Mouse (Mus musculus) hindbrain, embryonic 11.5 days (tissue): ENCODE results near the gene Dcaf8. TPM values are rescaled to one million over a fixed set of nuclear protein-coding genes. Genes with fewer than 3 reads are reported as not detected.
A peak's percentile ranks its signal among the peaks of the same experiment; 100 is the strongest.

ENCODE experiments used
- ATAC-seq: fragments of 200-750 bp; cut with Nextera tagmentation; 2 replicates; pipeline ENCODE4 v1.8.0; 2017; ENCODE audit warnings: mild to moderate bottlenecking, moderate TSS enrichment, moderate library complexity; ENCODE audit not compliant: low FRiP score
- DNase-seq: peaks from one replicate; pipeline ENCODE4 v3.0.0-alpha.2; 2015; ENCODE audit warnings: low spot score
- H3K27ac ChIP-seq: fragments of 300-500 bp; sonication (generic); 2 replicates; pipeline ENCODE4 v1.5.1; 2014; ENCODE audit warnings: mild to moderate bottlenecking, low read depth, low read length
- H3K27me3 ChIP-seq: fragments of 300-500 bp; sonication (generic); 2 replicates; pipeline ENCODE4 v1.6.1; 2014; ENCODE audit warnings: mild to moderate bottlenecking, low read length, moderate library complexity, mixed read lengths; ENCODE audit not compliant: control insufficient read depth, insufficient read depth
- H3K36me3 ChIP-seq: fragments of 300-500 bp; sonication (generic); 2 replicates; pipeline ENCODE4 v1.6.1; 2014; ENCODE audit warnings: mild to moderate bottlenecking, low read length, moderate library complexity, mixed read lengths; ENCODE audit not compliant: control insufficient read depth, insufficient read depth
- H3K4me1 ChIP-seq: fragments of 300-500 bp; sonication (generic); replicated peaks from 2 replicates; pipeline ENCODE4 v1.6.1; 2014; ENCODE audit warnings: low read length, mixed read lengths; ENCODE audit not compliant: control insufficient read depth, insufficient read depth
- H3K4me2 ChIP-seq: fragments of 300-500 bp; sonication (generic); replicated peaks from 2 replicates; pipeline ENCODE4 v1.6.1; 2014; ENCODE audit warnings: mild to moderate bottlenecking, low read depth, low read length
- H3K4me3 ChIP-seq: fragments of 300-500 bp; sonication (generic); 2 replicates; pipeline ENCODE4 v1.5.1; 2014; ENCODE audit warnings: low read depth, low read length
- H3K9ac ChIP-seq: fragments of 300-500 bp; sonication (generic); 2 replicates; pipeline ENCODE4 v1.6.1; 2014; ENCODE audit warnings: low read depth, low read length
- H3K9me3 ChIP-seq: fragments of 300-500 bp; sonication (generic); 2 replicates; pipeline ENCODE4 v1.6.1; 2016; ENCODE audit warnings: low read length; ENCODE audit not compliant: control insufficient read depth
- WGBS: fragments of 180-500 bp; shearing (Covaris S2); extraction: QIAGEN DNeasy Blood & Tissue Kit; methylation state at CpG from one replicate; pipeline ENCODE4 v1.1.7; 2014; 5-methylcytosine and 5-hydroxymethylcytosine counted together
- polyA plus RNA-seq: library from polyadenylated mRNA; unstranded; fragments of >200 nt; fragmentation: Nextera tagmentation; extraction: Ambion mirVana; gene quantifications from 2 replicates; pipeline ENCODE4 v1.2.1, GENCODE M21; 2014

Gene Dcaf8
- 87.8 and 96.0 TPM in 2 replicates for polyA plus RNA-seq

GRCm38 (mm10) chr1:172147835-172148278 is at the start of gene Dcaf8:
Gene Dcaf8 (plus strand): TSS chr1:172148084.
- under 1% methylated on average over 41 of the region's 42 CpGs for WGBS
- H3K27ac ChIP-seq = peak within 1 kb of the TSS; percentile 95
- peaks cover 3% of the 10 kb centered on the region; the same call in 1 of the 2 replicates for H3K4me1 ChIP-seq
- H3K27me3 ChIP-seq = no peaks in the 10 kb centered on the region
- ATAC-seq (peak; percentile 99), DNase-seq (peak; percentile 97)
- H3K4me2 ChIP-seq = peak within 1 kb of the TSS; percentile 64
- no peaks in the 10 kb centered on the region for H3K9me3 ChIP-seq
- peak within 1 kb of the TSS; percentile 93 for H3K4me3 ChIP-seq
- H3K36me3 ChIP-seq = no peaks in the 10 kb centered on the region
- peak within 1 kb of the TSS; percentile 98 for H3K9ac ChIP-seq

- DNase-seq (no peak), ATAC-seq (no peak)
- no peak overlapping the region for H3K4me3 ChIP-seq
- H3K4me2 ChIP-seq = no peak overlapping the region
- no peaks in the 10 kb centered on the region for H3K4me1 ChIP-seq
- no peak overlapping the region for H3K27ac ChIP-seq
- H3K9me3 ChIP-seq = no peaks in the 10 kb centered on the region
- peaks cover 13% of the 10 kb centered on the region; the same call in 1 of the 2 replicates for H3K36me3 ChIP-seq
- WGBS = 89% methylated on average over 6 of the region's 6 CpGs
- H3K9ac ChIP-seq = no peak overlapping the region
- no peaks in the 10 kb centered on the region for H3K27me3 ChIP-seq
Observed at GRCm38 (mm10) chr1:172099325-172100033, 48.4 kb upstream of the Dcaf8 start.

GRCm38 (mm10) chr1:172103619-172104018 is 44.3 kb upstream of the Dcaf8 start:
- Histone ChIP-seq H3K4me3 (no peak overlapping the region), H3K27me3 (no peaks in the 10 kb centered on the region), H3K9ac (no peak overlapping the region), H3K4me2 (no peak overlapping the region), H3K9me3 (no peaks in the 10 kb centered on the region), H3K27ac (no peak overlapping the region), H3K36me3 (peaks cover 16% of the 10 kb centered on the region; the same call in 1 of the 2 replicates), H3K4me1 (no peaks in the 10 kb centered on the region)
- DNase-seq (no peak), ATAC-seq (no peak)
- 88% methylated on average over 4 of the region's 4 CpGs for WGBS

- Histone ChIP-seq H3K9me3 (no peaks in the 10 kb centered on the region), H3K9ac (no peak overlapping the region), H3K36me3 (peaks cover 14% of the 10 kb centered on the region; the same call in 1 of the 2 replicates), H3K27me3 (no peaks in the 10 kb centered on the region), H3K4me3 (no peak overlapping the region), H3K4me1 (no peaks in the 10 kb centered on the region), H3K4me2 (no peak overlapping the region), H3K27ac (no peak overlapping the region)
- WGBS = 87% methylated on average over 11 of the region's 11 CpGs
- ATAC-seq (no peak), DNase-seq (no peak)
Observed at GRCm38 (mm10) chr1:172105101-172105500, 42.8 kb upstream of the Dcaf8 start.

GRCm38 (mm10) chr1:172107777-172108477 is 40.0 kb upstream of the Dcaf8 start:
- no peak overlapping the region for H3K27ac ChIP-seq
- no peaks in the 10 kb centered on the region for H3K4me1 ChIP-seq
- peaks cover 10% of the 10 kb centered on the region; the same call in 1 of the 2 replicates for H3K36me3 ChIP-seq
- no peak overlapping the region for H3K9ac ChIP-seq
- ATAC-seq = 0 out of 2 replicates have a peak, but pooled peaks have one; percentile 35
- H3K4me3 ChIP-seq = no peak overlapping the region
- H3K9me3 ChIP-seq = no peaks in the 10 kb centered on the region
- DNase-seq = no peak
- WGBS = 76% methylated on average over 10 of the region's 10 CpGs
- no peaks in the 10 kb centered on the region for H3K27me3 ChIP-seq
- no peak overlapping the region for H3K4me2 ChIP-seq

- Histone ChIP-seq H3K9ac (no peak overlapping the region), H3K36me3 (peaks cover 13% of the 10 kb centered on the region), H3K27me3 (no peaks in the 10 kb centered on the region), H3K9me3 (no peaks in the 10 kb centered on the region), H3K27ac (no peak overlapping the region), H3K4me1 (no peaks in the 10 kb centered on the region), H3K4me2 (no peak overlapping the region), H3K4me3 (no peak overlapping the region)
- DNase-seq = no peak
- ATAC-seq = no peak
- 89% methylated on average over 5 of the region's 5 CpGs for WGBS
Observed at GRCm38 (mm10) chr1:172116948-172117347, 30.9 kb upstream of the Dcaf8 start.

GRCm38 (mm10) chr1:172119100-172119499 is 28.8 kb upstream of the Dcaf8 start:
- ATAC-seq = no peak
- Histone ChIP-seq H3K4me3 (no peak overlapping the region), H3K36me3 (peaks cover 13% of the 10 kb centered on the region), H3K9ac (no peak overlapping the region), H3K27ac (no peak overlapping the region), H3K4me1 (no peaks in the 10 kb centered on the region), H3K9me3 (no peaks in the 10 kb centered on the region), H3K27me3 (no peaks in the 10 kb centered on the region), H3K4me2 (no peak overlapping the region)
- no peak for DNase-seq
- 84% methylated on average over 6 of the region's 6 CpGs for WGBS

- no peaks in the 10 kb centered on the region for H3K27me3 ChIP-seq
- peaks cover 11% of the 10 kb centered on the region for H3K36me3 ChIP-seq
- DNase-seq (peak; percentile 73), ATAC-seq (peak; percentile 40; the same call in 1 of the 2 replicates)
- WGBS = 65% methylated on average over 3 of the region's 3 CpGs
- H3K9ac ChIP-seq = no peak overlapping the region
- H3K9me3 ChIP-seq = no peaks in the 10 kb centered on the region
- no peak overlapping the region for H3K27ac ChIP-seq
- no peak overlapping the region for H3K4me3 ChIP-seq
- no peak overlapping the region for H3K4me2 ChIP-seq
- H3K4me1 ChIP-seq = no peaks in the 10 kb centered on the region
Observed at GRCm38 (mm10) chr1:172119720-172120119, 28.2 kb upstream of the Dcaf8 start.
